Mouse (Mus musculus) left cerebral cortex, postnatal 10 days (tissue): ENCODE data around the gene Alox12. TPM values are rescaled to one million over a fixed set of nuclear protein-coding genes. Genes with fewer than 3 reads are reported as not detected.

Experiments used
- DNase-seq, 2 experiments: peaks; one replicate each; pipeline ENCODE4 v3.0.0; 2021 to 2022; ENCODE audit warnings: low spot score in 2 of 2, mixed read lengths in 1 of 2; ENCODE audit errors: extremely low spot score in 1 of 2
- intact Hi-C: fragments of 180-260 bp; cut with DNase I; formaldehyde crosslinking; loops from one replicate; pipeline ENCODE4 v1.15.1; 2025
- total RNA-seq, 2 experiments: library from RNA; stranded (reverse); gene quantifications; 2 replicates each; pipeline ENCODE4 v1.2.3; 2021

Gene Alox12
- under 1 TPM; 0.32 to 0.41 TPM for total RNA-seq

DNA sequence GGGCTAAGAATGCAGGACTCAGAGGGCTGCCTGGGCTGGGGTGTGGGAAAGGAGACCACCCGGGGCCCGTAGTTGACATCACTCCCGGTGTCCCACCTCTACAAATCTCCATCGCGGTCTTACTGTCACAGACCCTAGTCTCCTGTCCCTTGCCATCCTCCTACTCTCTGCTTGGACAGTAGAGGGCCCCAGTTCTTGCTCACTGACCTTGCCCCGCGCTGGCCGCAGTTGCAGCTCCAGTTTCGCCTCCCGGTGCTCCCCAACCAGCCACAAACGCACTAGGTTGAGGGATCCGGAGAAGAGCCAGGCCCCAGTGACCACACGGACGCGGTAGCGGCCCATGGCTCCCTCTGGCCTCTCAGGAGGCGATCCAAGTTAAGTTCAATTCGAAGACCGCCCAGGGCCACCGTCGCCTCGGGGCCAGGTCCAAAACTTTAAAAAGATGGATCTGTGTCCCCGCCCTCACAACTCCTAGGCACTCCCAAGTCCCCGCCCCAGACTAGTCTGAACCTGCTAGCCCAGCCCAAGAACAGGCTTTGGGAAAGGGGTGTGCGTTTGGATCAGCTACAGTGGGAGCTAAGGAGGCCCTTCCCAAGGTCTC lies at the start of gene Alox12:
TSS of gene Alox12 (minus strand) at position 423 of the 601 bp plus-strand sequence.
- intact Hi-C loops: loop anchor here (2.0 kb wide), 1 partner anchor 54 kb away; no protein-coding TSS in a partner anchor
- peak in 1 of 2 experiments; percentile 56 for DNase-seq

DNA sequence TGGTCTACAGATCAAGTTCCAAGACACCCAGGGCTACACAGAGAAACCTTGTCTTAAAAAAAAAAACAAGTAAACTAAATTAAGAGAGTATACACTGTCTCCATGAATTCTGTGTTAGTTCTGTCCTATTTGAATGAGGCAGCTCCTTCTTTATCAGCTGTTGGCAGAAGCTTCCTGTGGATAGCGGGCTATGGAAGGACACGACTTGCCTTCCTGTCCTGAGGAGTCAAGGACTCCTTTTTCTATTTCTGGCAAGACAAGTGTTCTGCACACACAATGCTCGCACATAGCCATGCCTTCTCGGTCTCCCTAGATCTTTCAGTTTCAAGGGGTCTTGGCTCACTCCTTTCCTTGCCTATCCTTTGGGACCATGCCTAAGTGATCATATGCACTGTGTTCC lies 47.1 kb upstream of the Alox12 start:
- intact Hi-C loops: no loop called here
- no peak for DNase-seq

DNA sequence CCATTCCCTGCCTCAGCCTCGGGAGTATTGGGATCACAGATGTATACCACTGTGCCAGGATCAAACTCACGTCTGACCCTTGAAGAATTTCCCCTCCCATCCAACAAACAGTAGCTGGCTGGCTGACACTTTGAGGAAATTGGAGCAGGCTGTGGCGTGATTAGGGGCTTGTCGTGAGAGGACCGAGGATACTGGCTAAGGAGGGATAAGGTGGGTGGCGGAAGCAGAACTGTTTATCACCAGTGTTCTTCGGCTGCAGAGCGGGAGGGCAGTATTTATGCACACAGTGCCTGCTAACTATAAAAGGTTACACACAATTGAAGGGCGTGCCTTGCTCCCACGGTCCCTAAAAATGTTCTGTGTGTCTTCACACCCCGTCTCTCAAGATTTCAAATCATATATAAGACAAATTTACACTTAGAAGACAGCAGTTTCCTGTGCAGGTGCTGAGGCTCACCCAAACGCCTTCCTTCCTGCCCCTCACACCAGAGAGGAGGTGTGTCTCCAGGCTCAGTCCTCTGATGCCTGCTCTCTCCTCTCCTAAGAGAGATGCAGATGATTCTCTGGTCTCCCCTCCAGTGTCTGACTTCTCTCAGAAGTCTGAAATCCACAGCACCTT lies 42.8 kb upstream of the Alox12 start:
- intact Hi-C loops: no loop called here
- no peak for DNase-seq

DNA sequence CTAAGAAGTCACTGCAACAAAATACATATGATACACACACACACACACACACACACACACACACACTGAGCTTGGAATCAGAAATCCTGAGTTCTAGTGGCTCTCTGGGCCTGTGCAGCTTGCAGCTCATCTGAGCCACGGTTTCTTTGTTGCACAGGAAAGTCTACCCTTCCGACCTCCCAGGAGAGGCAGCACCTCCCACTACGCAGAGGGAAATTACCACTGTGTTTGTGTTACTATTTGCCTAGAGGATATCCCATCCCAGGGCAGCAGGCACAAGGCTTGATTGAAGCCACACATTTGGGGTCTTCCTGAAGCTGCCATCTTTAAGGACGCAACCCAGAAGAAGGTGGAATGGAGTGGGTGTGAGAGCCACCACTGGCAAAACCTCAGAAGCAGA lies 42.3 kb upstream of the Alox12 start:
- intact Hi-C loops: no loop called here
- DNase-seq: no peak

DNA sequence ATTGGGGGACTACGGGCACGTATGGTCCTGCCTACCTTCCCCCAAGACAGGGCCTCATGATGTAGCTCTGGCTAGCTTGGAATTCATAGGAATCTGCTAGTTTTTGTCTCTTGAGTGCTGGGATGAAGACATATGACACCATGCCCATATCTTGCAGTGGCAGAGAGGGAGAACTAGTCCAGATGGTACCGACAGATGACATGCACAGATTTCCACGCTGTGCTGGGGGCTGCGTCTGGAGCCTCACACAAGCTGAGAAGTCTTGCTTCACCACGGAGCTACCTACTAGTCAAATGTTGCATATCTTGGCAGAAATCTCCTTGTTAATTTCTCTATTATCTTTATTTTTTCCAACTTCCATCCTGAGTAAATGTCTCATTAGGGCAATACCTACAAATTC lies 38.7 kb upstream of the Alox12 start:
- intact Hi-C loops: no loop called here
- DNase-seq: peak in 1 of 2 experiments; percentile 27

DNA sequence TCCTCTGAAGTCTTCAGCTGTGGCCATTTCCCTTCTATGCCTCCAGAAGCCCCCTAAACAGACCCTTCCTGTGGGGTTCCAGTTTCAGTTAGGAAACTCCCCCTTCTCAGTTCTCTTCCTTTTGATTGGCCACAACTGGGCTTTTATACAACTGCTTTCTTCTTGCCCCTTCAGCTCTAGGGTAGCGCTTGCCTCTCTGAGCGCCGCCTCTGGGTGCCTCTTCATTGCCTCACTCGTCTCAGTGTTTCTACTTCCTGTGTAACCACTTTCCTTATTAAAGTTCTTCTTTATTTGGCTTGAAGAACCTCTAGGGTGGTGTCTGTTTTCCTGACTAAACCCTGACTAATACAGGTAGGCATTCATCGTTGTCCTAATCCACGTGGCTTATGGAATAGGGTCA lies 36.1 kb upstream of the Alox12 start:
- DNase-seq: no peak
- intact Hi-C loops: no loop called here

DNA sequence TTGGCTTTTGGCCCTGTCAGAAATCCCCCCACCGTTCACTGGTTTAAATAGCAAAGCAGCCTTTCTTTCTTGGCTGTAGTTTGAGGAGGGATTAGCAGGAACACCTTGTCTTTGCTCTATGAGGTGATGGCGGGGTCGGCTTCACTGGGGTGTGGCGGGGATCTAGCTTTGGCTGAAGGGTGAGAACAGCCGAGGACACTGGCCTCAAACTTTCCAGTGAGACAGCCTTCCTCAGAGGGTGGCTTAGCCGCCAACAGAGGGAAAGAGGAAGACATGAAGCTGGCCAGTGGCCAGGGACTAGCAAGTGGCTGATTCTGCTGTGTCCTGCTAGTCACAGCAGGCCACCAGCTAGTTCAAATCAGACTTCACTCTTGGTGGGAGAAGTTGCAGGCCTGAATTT lies 34.1 kb upstream of the Alox12 start:
- DNase-seq: peak; percentile 15 to 73
- intact Hi-C loops: no loop called here

DNA sequence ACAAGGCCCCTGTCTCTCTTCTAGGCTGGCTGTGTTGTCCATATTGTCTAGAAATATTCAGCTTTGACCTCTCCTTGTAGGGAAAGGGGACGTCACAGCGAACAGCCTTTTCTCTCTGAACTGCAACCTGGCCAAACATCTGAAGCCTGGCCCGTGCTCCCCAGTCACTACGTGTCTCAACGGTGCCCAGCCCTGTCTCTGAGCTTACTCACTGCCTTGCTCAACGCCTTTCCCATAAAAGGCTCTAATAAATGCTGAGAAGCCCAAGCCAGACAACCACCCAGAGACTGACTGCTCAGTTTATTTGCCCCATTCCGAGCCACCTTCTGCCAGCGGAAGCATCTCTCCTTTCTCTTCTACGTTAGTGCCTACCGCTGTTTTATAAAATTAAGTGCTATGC lies 32.9 kb upstream of the Alox12 start:
- DNase-seq: no peak

DNA sequence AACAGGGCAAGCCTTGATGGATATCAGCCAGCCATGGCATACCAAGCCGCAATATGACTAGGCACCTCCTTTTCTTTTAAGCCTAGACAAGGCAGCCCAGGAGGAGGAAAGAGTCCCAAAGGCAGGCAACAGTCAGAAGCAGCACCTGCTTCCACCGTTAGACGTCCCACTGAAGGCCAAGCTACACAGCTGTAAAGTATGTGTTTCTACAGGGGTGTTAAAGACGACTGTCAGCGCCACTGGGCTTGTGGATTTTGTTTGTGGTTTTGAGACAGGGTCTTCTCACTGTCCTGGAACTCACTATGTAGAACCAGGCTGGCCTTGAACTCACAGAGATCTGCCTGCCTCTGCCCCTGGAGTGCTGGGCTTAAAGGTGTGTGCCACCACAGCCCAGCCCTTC lies 30.5 kb upstream of the Alox12 start:
- intact Hi-C loops: no loop called here
- DNase-seq: no peak

More for the DNA sequence above, 32.9 kb upstream of the Alox12 start:
- intact Hi-C loops: no loop called here

DNA sequence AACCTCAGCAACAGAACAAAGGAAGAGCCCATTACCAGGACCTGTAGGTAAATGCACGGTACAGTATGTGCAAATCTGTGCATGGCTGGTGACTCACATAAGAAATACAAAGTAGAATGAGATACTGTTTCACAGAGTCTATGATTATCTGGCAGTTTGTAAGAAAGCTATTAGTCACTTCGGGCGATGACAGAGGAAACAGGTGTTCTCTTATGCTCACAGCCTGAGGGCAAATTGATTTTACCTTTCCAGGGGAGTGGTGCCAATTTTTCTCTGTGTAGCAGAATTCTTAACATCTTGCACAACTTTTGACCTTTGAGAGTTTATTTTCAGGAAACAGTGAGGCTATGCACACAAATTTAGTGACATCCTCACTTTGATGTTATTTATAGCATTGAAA lies 29.6 kb upstream of the Alox12 start:
- DNase-seq: no peak
- intact Hi-C loops: no loop called here

DNA sequence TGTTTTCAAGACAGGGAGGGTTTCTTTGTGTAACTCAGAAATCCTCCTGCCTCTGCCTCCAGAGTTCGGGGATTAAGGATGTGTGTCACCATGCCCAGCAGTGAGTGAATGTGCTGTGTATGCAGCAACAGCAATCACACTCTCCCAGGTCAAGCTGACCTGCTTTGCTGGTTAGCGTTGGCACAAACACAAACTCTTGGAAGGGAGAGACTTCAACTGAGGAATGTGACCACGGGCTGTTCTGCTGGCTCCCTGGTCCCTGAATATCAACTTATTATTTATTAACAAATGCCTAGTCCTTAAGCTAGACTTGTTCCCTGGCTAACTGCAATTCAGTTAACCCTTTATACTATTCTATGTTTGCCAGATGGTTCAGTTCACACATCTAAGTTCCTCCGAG lies 28.5 kb upstream of the Alox12 start:
- no peak for DNase-seq
- intact Hi-C loops: no loop called here

DNA sequence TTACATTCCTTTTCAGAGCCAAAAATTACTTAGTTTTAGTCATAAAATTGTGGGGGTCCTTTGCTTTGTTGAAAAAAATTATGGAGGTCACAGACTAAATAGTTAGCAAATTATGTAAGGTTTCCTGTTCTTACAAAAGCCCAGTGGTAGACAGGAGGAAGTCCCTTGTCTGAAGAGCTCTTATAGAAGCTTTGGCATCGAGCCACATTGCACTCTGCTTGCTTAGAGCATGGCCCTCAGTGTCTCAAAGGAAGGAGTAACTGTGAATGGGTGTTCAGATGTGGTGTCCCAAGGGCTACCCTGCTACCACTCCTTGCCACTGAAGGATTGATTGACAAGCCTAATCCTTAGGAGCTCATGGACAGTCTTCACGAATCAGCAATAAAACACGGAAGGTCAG lies 25.3 kb upstream of the Alox12 start:
- DNase-seq: peak; percentile 8 to 68
- intact Hi-C loops: no loop called here

DNA sequence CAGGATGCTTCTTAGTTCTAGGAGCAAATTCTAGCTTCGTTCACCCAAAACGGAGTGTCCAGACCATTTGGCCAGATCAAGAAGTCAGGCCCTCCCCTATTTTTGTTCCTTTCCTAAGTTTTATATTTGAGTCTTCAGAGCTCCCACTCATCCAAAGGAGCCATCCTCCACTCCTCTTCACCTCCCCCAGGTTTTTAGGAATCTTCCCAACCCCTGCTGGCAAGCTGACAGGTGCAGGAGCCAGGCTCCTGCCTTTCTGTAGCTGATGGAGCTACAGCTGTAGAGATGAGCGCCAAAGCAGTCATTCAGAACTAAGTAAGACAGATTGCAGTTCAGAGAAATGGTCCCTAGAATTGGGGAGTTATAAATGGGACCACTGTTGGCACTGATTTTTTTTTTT lies 23.8 kb upstream of the Alox12 start:
- no peak for DNase-seq
- intact Hi-C loops: no loop called here

DNA sequence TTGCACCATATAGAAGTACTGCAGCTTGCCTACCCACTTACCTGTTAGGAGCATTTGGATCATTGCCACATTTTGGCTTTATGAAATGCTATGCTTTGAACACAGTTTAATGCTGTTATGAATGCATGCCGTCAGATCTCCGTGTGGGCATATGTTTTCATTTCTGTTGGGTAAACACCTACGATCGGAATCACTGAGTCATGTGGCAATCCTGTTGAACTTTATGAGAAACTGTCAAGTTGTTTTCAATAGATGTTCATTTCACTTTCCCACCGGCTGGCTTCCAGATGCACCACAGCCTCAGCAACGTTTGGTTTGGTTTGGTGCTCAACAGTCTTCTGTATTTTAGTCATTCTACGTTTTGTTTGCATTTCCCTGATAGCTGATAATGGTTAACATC lies 16.5 kb upstream of the Alox12 start:
- intact Hi-C loops: no loop called here
- DNase-seq: no peak

DNA sequence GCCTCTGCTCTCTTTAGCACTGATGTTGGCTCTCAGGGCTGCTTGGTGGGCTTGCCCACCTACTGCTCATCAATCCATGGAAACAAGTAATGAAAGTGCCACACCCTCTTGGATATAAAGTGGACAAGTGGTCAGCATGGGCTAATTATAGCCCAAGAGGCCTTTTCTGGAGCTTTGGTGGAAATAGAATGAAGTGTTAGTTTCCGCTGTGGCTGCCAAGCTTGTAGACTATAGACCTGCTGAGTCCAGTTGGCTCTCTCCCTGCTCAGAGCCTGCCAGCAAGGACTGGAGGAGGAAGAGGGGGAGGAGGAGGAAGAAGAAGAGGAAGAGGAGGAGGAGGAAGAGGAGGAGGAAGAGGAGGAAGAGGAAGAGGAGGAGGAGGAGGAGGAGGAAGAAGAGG lies 11.3 kb upstream of the Alox12 start:
- DNase-seq: no peak
- intact Hi-C loops: no loop called here

DNA sequence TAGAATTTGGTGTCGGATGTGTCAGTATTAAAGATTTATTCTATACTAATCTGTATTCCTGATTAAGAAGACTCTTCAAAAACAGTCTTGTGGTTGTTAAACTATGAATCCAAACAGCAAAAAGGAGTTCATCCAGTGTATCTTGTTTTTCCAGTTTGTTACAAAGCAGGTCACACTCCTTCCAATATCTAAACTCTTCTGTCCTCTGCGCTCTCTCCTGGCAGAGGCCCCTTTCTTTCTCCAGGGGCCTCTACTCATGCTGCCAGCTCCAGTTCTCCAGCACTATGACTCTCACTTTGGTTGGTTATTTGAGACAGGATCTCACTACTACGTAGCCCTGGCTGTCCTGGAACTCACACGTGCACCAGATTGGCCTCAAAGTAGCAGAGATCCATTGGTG lies 10.7 kb upstream of the Alox12 start:
- intact Hi-C loops: no loop called here
- no peak for DNase-seq

DNA sequence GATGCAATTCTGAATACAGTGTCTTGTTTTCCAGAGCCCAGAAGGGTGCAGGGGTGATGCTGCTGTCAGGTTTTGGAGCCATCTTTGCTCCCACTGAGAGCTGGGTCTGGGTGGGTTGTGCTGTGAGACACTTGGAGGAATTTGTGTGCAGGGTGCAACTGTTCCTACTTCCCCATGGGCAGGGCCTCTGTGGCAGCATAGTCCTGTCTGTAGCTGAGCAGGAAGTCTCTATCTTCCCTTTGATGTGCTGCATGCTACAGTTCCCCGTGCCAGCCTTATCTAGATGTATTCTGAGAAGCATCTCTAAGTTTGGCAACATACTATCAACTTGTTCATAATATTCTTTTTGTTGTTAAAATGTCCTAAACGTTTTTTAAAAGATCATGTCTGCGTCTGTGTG lies 10.1 kb upstream of the Alox12 start:
- intact Hi-C loops: no loop called here
- no peak for DNase-seq

DNA sequence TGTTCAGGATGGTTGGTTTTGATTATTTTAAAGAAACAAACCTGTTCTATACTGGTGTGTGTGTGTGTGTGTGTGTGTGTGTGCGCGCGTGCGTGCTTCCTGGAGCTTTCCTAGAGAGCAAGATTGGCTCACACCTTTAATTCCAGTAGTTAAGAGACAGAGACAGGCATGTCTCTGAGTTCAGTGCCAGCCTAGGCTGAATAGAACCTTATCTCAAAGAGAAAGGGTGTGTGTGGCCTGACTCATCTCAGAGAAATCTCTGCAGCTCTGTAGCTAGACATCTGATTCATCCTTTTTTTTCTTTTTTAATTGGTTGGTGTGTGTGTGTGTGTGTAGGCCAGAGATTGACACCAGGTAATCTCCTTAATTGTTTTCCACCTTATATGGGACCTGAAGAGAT lies 3.9 kb upstream of the Alox12 start:
- DNase-seq: no peak
- intact Hi-C loops: no loop called here

DNA sequence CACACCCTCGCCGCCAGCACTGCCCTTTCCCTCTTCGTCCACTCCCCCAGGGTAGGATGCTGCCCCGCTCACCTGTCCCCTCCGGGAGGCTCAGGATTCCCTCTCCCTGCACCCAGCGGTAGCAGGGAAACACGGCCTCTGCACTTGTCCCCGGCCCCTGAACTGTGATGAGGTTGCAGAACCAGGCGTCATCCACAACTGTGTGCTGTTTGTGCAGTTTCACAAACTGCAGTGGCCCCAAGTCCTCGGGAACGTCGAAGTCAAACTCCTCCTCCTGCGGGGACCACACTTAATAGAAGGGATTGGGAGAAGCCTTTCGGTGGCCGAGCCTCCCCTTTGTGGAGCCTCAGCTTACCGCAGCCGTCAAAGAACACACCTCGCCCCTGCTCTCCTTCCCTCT lies 816 bp downstream of the Alox12 start:
- intact Hi-C loops: loop anchor here (2.0 kb wide), 1 partner anchor 54 kb away; no protein-coding TSS in a partner anchor
- DNase-seq: no peak

DNA sequence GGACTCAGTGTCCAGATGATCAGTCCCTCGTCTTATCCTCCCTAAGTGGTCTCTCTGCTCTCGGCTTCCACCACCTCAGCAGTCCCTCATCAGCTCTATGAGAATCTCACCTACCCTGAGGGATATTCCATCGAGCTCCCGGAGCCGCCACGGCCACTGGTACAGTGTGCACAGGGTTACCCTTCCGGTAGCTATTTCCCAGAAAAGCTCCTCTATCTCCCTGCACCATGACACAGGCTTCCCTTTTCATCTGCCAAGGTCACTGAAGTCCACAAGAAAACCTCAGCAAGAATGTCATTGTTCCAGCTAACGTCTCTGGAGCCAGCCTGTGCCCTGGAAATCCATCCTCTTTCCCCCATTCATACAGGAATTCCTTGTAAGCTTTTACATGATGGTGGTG lies 3.3 kb downstream of the Alox12 start:
- DNase-seq: no peak
- intact Hi-C loops: no loop called here

DNA sequence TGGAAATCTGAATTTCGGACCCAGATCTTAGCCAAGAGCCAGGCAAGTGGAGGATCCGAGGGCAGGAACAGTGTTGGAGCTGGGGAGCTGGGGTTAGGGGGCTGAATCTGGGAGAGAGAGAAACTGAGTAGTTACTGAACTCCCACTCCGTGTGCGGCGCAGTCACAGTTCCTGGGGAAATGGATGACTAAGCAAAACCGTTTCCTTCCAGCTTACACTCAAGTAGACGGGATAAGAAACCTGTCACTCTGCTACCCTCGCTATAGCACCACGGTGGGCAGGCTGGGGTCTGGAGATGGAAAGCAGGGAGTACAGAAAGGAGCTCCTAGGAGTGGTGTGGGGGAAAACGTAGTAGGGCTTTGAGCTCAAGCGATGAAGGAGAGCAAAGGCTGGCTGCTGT lies 5.0 kb downstream of the Alox12 start:
- DNase-seq: no peak
- intact Hi-C loops: no loop called here
